Mouse (Mus musculus) neural tube, embryonic 15.5 days (tissue): ENCODE results near the gene Pidd1. TPM values are rescaled to one million over a fixed set of nuclear protein-coding genes. Genes with fewer than 3 reads are reported as not detected.
A peak's percentile ranks its signal among the peaks of the same experiment; 100 is the strongest.
"Not testable (repeated sequence)": the region's sequence is repeated elsewhere in the genome, so short reads cannot be mapped to it uniquely, and the experiment has no call there.

Experiments used
- ATAC-seq: fragments of 200-750 bp; cut with Nextera tagmentation; 2 replicates; pipeline ENCODE4 v1.8.0; 2017; ENCODE audit warnings: mild to moderate bottlenecking, moderate TSS enrichment, moderate library complexity; ENCODE audit not compliant: low FRiP score
- H3K27ac ChIP-seq: fragments of 300-500 bp; sonication (generic); replicated peaks from 2 replicates; pipeline ENCODE4 v1.5.1; 2015; ENCODE audit warnings: mild to moderate bottlenecking, inconsistent platforms
- H3K27me3 ChIP-seq: fragments of 300-500 bp; sonication (generic); replicated peaks from 2 replicates; pipeline ENCODE4 v1.6.1; 2015; ENCODE audit warnings: inconsistent platforms
- H3K36me3 ChIP-seq: fragments of 300-500 bp; sonication (generic); 2 replicates; pipeline ENCODE4 v1.6.1; 2015; ENCODE audit warnings: inconsistent platforms
- H3K4me1 ChIP-seq: fragments of 300-500 bp; sonication (generic); 2 replicates; pipeline ENCODE4 v1.6.1; 2015; ENCODE audit warnings: inconsistent platforms
- H3K4me2 ChIP-seq: fragments of 300-500 bp; sonication (generic); 2 replicates; pipeline ENCODE4 v1.6.1; 2015; ENCODE audit warnings: inconsistent platforms, mild to moderate bottlenecking, moderate library complexity
- H3K4me3 ChIP-seq: fragments of 300-500 bp; sonication (generic); replicated peaks from 2 replicates; pipeline ENCODE4 v1.5.1; 2015; ENCODE audit warnings: mild to moderate bottlenecking, inconsistent platforms
- H3K9ac ChIP-seq: fragments of 300-500 bp; sonication (generic); replicated peaks from 2 replicates; pipeline ENCODE4 v1.6.1; 2015; ENCODE audit warnings: mild to moderate bottlenecking, inconsistent platforms
- H3K9me3 ChIP-seq: fragments of 300-500 bp; sonication (generic); replicated peaks from 2 replicates; pipeline ENCODE4 v1.6.1; 2016; ENCODE audit warnings: inconsistent platforms
- WGBS: fragments of 180-500 bp; shearing (Covaris S2); methylation state at CpG from one replicate; pipeline ENCODE4 v1.1.7; 2015; ENCODE audit warnings: mixed read lengths; 5-methylcytosine and 5-hydroxymethylcytosine counted together
- polyA plus RNA-seq: library from polyadenylated mRNA; unstranded; fragments of >200 nt; fragmentation: Nextera tagmentation; extraction: Ambion mirVana; gene quantifications from 2 replicates; pipeline ENCODE4 v1.2.1, GENCODE M21; 2015

The Pidd1 gene
- polyA plus RNA-seq, 1 experiment from 2014 or later = 2.7 TPM

DNA sequence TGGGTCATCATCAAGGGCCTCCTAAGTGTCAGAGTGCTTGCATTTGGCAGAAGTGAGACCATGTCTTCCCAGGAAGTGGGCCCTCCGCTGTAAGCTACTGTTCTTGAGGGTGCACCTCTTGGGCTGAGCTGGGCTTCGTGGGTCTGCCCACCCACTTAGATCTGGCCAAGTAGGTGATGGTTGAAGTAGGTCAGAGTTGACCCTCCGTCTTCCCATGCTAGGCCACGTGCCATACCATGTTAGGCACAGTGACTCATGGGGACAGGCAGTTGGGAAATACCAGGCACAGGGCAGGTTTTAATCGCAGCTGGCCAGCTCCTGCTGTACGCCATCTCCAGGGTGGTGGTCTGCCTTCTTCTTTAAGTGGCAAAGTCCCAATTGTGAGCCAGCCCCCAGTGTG lies 12.9 kb upstream of the Pidd1 start:
- Histone ChIP-seq H3K4me2 (peak overlapping the region; percentile 86), H3K27ac (no peak overlapping the region), H3K27me3 (peaks cover 27% of the 10 kb centered on the region), H3K9ac (no peak overlapping the region), H3K36me3 (peaks cover 24% of the 10 kb centered on the region), H3K9me3 (no peaks in the 10 kb centered on the region), H3K4me3 (no peak overlapping the region), H3K4me1 (peaks cover 28% of the 10 kb centered on the region)
- no peak for ATAC-seq
- 92% methylated on average over 6 of the region's 6 CpGs for WGBS

DNA sequence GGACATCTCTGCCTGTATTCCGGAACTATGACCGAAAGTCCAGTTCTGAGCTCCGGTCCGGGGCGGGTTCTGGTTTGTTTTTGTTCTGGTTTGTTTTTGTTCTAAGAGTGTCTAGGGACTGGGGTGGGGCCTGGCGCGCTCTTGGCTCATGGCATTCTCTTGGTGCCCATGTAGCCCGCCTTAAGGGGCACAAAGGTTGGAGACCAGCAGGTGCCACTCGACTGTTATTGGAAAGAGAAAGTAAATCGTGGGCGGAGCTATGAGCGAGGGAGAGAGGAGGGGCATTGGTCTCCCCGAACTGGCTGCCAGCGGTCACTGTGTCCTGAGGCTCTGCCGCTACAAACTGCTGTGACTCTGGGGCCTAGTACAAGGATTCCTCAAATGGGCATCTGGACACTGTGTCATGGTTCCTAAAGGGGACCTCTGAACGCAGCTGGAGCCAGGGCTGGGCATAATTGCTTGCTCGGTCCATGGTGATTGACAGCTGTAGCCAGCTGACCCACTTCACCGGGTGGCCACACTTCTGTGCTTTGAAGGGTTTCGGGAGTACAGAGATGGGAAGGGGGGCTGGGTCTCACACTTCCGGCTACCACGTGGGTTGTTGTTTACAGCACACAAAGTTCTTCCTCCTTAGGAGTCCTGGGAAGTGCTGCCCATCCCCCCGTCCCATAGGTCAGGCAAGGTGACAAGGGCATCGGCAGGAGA lies 11.9 kb upstream of the Pidd1 start:
- Histone ChIP-seq H3K9ac (peak overlapping the region; percentile 62), H3K27ac (peak overlapping the region; percentile 68), H3K4me1 (peaks cover 24% of the 10 kb centered on the region), H3K36me3 (peaks cover 34% of the 10 kb centered on the region), H3K4me3 (peak overlapping the region; percentile 61), H3K4me2 (peak overlapping the region; percentile 86), H3K9me3 (no peaks in the 10 kb centered on the region), H3K27me3 (peaks cover 18% of the 10 kb centered on the region)
- under 1% methylated on average over 23 of the region's 23 CpGs for WGBS
- peak; percentile 33 for ATAC-seq

DNA sequence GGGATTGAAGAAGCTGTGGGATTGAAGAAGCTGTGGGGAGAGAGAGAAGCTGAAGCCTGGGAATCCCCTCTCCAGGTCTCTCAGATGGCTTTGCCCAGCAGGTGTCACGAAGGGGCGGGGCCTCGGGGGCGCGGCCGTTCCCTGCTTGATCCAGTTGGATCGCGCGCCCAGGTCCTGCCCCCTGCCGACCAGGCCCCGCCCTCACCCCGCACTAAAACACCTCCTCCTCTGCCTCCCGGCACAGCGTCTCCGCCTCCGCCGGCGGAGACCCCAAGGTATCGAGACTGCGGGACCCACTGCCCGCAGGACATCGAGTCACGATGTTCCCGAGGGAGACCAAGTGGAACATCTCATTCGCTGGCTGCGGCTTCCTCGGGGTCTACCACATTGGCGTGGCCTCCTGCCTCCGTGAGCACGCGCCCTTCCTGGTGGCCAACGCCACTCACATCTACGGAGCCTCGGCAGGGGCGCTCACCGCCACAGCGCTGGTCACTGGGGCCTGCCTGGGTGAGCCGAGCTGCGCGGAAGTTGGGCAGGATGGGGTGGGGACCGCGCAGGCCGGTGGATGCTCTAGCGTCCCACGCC lies 11.2 kb upstream of the Pidd1 start, which contains the start of gene Pnpla2:
Gene Pnpla2, plus strand, starts transcription at position 232 of the 585 bp plus-strand sequence.
- H3K9me3 ChIP-seq = no peaks in the 10 kb centered on the region
- peaks cover 11% of the 10 kb centered on the region for H3K27me3 ChIP-seq
- H3K4me2 ChIP-seq = peak within 1 kb of the TSS; percentile 86
- H3K4me3 ChIP-seq = peak within 1 kb of the TSS; percentile 61
- peaks cover 24% of the 10 kb centered on the region for H3K4me1 ChIP-seq
- H3K27ac ChIP-seq = peak within 1 kb of the TSS; percentile 68
- peak within 1 kb of the TSS; percentile 62 for H3K9ac ChIP-seq
- peaks cover 41% of the 10 kb centered on the region for H3K36me3 ChIP-seq
- WGBS = under 1% methylated on average over 45 of the region's 45 CpGs
- peak; percentile 77 for ATAC-seq

DNA sequence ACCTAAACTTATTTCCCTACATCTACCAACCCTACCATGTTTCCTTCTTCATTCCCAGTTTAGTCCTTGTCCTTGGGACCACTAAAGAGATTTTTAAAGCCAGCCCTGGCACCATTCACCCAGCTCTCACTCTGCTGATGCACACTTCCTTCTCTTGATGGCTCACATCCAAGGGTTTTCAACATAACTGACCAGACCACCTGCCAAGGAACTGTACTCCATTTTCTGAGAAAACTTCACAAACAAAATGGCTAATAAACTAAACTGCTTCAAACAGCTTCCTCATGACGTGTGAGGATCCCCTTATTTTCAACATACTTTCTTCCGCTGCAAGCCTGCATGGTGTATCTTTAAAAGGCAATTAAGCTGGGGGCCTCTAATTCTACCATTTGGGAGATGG lies 9.8 kb upstream of the Pidd1 start:
- Histone ChIP-seq H3K4me1 (peaks cover 30% of the 10 kb centered on the region), H3K27me3 (no peaks in the 10 kb centered on the region), H3K9ac (no peak overlapping the region), H3K4me3 (no peak overlapping the region), H3K4me2 (no peak overlapping the region), H3K9me3 (no peaks in the 10 kb centered on the region), H3K27ac (no peak overlapping the region), H3K36me3 (peaks cover 36% of the 10 kb centered on the region)
- WGBS = 76% methylated on average over 2 of the region's 2 CpGs
- ATAC-seq = no peak

DNA sequence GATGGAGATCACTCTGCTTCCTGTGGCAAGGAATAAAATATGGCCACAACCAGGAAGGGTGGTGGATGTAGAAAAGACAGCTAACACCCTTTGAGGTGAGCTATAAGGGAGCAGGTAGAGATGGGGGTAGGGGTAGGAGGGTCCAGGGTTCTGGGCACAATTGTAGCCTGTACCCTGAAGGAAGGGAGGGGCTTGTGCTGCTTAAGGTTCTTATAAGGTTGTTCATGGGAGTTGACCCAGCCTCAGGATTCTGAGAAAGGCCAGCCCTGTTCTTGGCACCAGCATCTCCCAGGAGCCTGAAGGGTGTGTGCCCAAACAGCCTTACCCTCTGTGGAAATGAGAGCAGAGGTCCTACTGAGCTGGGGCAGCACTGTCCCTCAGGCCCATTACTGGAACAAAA lies 8.1 kb upstream of the Pidd1 start:
- no peaks in the 10 kb centered on the region for H3K27me3 ChIP-seq
- H3K4me3 ChIP-seq = no peak overlapping the region
- no peak for ATAC-seq
- H3K4me1 ChIP-seq = peaks cover 36% of the 10 kb centered on the region
- peaks cover 38% of the 10 kb centered on the region for H3K36me3 ChIP-seq
- H3K9me3 ChIP-seq = no peaks in the 10 kb centered on the region
- no peak overlapping the region for H3K27ac ChIP-seq
- H3K9ac ChIP-seq = no peak overlapping the region
- no peak overlapping the region for H3K4me2 ChIP-seq

DNA sequence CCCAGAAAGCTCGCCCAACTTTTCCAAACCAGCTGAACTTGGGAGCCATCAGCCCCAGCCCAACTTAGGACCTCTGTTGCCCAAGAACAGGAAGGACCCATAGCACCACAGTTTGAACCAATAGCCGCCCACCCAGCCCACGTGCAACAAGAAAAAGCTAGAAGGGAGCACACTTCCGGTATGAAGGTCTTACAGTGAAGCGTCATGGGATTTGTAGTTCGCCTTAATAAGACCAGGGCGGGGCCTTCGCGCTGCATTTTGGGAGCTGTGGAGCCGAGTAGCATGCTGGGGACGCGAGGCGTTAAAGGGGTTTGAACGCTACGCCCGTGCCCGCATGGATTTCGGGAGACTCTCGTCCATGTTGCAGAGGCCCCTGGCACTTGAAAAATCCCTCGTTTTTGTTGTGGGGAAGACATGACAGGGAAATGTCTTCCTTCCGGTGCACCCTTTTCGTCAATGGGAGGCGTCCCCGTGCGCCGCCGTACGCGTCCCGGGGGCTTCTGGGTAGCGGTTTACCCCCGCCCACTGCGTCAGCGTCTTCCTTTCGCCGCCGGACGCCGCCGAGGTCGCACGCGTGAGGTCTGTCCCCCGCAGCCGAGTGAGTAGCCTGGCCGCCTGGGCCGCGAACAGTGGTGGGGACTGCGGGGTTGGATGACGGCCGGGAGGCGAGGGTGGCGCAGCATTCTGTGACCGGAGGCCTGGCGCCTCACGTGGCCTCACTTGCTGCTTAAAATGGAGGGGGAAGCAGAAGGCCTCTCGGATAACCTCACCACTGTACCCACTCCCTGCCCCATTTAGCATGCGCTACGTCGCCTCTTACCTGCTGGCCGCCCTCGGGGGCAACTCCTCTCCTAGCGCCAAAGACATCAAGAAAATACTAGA lies 3.5 kb upstream of the Pidd1 start, which contains the start of gene Rplp2:
Gene Rplp2, plus strand, starts transcription at position 261 of the 882 bp plus-strand sequence.
- no peaks in the 10 kb centered on the region for H3K9me3 ChIP-seq
- WGBS = under 1% methylated on average over 62 of the region's 63 CpGs
- ATAC-seq = peak; percentile 94
- H3K27ac ChIP-seq = peak within 1 kb of the TSS; percentile 96
- H3K36me3 ChIP-seq = peaks cover 34% of the 10 kb centered on the region
- peak within 1 kb of the TSS; percentile 83 for H3K9ac ChIP-seq
- H3K4me2 ChIP-seq = peak within 1 kb of the TSS; percentile 66
- peaks cover 40% of the 10 kb centered on the region for H3K4me1 ChIP-seq
- H3K4me3 ChIP-seq = peak within 1 kb of the TSS; percentile 75
- no peaks in the 10 kb centered on the region for H3K27me3 ChIP-seq

DNA sequence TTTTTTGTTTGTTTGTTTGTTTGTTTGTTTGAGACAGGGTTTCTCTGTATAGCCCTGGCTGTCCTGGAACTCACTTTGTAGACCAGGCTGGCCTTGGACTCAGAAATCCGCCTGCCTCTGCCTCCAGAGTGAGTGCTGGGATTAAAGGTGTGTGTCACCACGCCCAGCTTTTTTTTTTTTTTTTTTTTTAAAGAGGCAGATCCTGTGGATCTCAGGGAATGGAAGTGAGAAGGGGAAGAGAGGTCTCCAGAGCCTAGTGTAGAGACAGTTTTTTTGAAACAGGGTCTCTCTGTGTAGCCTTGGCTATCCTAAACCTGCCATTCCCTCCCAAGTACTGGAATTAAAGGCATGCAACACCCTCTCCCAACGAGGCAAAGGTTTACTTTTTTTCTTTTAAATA lies 2.5 kb upstream of the Pidd1 start:
- H3K4me1 ChIP-seq = peaks cover 43% of the 10 kb centered on the region
- peak overlapping the region; percentile 96; the same call in 1 of the 2 replicates for H3K27ac ChIP-seq
- H3K9me3 ChIP-seq, H3K9ac ChIP-seq, ATAC-seq, H3K27me3 ChIP-seq, H3K4me3 ChIP-seq: not testable (repeated sequence)
- WGBS = 89% methylated on average over 3 of the region's 3 CpGs
- peak overlapping the region; percentile 66 for H3K4me2 ChIP-seq
- H3K36me3 ChIP-seq = peaks cover 24% of the 10 kb centered on the region

DNA sequence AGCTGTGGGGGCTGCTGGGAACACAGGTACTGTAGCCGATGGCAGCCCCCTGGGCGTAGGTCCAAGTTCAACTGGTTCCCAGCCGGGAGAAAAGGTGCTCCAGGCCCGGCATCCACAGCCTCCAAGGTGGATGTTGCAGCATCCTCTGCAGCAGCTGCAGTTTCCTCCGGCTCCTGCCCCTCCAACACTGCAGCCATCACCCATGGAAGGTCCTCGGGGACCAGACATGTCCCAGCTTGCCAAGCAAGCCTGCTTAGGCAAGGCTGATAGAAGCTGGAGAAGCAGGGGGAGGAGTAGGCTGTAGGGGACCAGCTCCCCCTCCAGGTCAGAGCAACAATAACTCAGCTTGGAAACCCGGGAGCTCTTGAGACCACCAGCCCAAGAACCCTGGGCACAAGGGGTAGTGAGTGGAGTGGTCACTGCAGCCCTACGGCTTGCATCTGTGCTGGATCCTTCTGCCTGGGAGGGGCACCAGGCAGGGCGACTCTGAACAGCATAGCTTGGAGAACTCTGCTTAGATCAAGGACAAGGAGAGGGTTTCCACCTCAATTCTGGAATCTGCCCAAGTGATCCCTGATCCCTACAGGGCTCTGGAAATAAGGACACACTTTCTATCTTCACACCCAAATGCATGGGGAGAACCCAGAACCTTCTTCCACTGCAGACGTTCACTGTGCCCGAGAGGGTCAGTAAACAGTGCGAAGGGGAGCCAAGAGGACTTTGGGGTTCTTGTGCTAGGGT lies 574 bp downstream of the Pidd1 start:
- Histone ChIP-seq H3K4me3 (peak overlapping the region; percentile 38), H3K27me3 (no peaks in the 10 kb centered on the region), H3K27ac (no peak overlapping the region), H3K4me2 (peak overlapping the region; percentile 68), H3K36me3 (no peaks in the 10 kb centered on the region), H3K9ac (peak overlapping the region; percentile 38; the same call in 1 of the 2 replicates), H3K9me3 (no peaks in the 10 kb centered on the region), H3K4me1 (peaks cover 39% of the 10 kb centered on the region)
- WGBS = 25% methylated on average over 12 of the region's 12 CpGs
- no peak for ATAC-seq

DNA sequence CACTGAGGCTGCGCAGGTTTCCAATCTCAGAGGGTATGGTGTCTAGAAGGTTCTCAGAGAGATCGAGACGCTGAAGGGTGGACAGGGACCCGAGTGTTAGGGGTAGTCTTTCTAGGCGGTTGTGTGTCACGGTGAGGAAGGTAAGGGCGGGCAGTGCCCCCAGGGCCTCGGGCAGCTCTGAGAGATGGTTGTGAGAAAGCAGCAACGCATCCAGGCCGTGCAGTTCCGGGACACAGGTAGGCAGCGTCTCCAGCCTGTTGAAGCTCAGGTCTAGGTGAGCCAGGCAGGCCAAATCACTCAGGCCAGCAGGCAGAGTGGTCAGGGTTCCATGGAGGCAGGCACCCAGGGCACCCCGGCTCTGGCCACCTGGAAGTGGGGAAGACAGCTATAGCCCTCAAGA lies 1.6 kb downstream of the Pidd1 start:
- Histone ChIP-seq H3K27me3 (no peaks in the 10 kb centered on the region), H3K4me3 (no peak overlapping the region), H3K9ac (0 out of 2 replicates have a peak overlapping the region, but pooled peaks have one; percentile 7), H3K36me3 (no peaks in the 10 kb centered on the region), H3K27ac (no peak overlapping the region), H3K9me3 (no peaks in the 10 kb centered on the region), H3K4me1 (peaks cover 43% of the 10 kb centered on the region), H3K4me2 (peak overlapping the region; percentile 68; the same call in 1 of the 2 replicates)
- ATAC-seq = no peak
- 93% methylated on average over 13 of the region's 13 CpGs for WGBS

DNA sequence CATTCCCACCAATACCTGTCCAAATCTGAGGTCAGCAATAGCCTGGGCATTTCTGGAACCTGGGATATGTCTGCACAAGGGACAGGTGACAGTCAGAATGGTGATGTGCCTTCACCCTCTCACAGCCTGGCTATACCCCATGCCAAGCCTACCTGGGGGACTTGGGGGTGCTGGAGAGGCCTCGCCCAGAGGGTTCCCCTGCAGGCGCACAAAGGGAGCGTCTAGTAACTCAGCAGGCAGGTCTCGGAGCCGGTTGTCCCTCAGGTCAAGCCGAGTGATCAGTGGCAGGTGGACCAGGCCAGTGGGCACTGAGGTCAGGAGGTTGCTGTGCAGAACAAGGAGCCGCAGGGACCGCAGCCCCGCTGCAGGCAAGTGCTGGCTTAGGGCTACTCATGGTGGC lies 2.4 kb downstream of the Pidd1 start:
- no peak overlapping the region for H3K4me3 ChIP-seq
- no peaks in the 10 kb centered on the region for H3K9me3 ChIP-seq
- 94% methylated on average over 9 of the region's 9 CpGs for WGBS
- H3K27ac ChIP-seq = no peak overlapping the region
- ATAC-seq = no peak
- H3K4me2 ChIP-seq = no peak overlapping the region
- peaks cover 45% of the 10 kb centered on the region for H3K4me1 ChIP-seq
- no peaks in the 10 kb centered on the region for H3K36me3 ChIP-seq
- no peaks in the 10 kb centered on the region for H3K27me3 ChIP-seq
- no peak overlapping the region for H3K9ac ChIP-seq

DNA sequence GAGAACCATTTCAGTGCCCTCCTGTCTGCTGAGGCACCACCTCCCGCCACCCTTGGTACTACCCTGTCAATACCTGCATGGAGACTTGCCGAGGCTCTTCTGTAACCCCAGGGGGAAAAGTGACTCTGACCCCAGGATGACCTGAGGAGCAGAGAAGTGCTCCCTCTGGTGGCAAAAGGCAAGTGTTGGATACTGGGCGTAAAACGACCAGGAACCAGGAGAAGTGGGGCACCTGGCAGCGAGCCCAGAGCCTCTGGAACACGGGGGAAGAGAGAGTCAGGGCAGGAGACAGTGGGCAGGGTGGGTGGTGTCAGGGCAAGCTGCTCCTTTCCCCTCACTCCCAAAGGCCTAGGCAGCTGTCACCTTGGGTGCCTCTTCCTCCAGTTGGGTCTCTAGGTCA lies 3.2 kb downstream of the Pidd1 start:
- Histone ChIP-seq H3K9ac (no peak overlapping the region), H3K36me3 (no peaks in the 10 kb centered on the region), H3K4me3 (no peak overlapping the region), H3K27me3 (no peaks in the 10 kb centered on the region), H3K9me3 (no peaks in the 10 kb centered on the region), H3K4me2 (no peak overlapping the region), H3K27ac (no peak overlapping the region), H3K4me1 (peaks cover 54% of the 10 kb centered on the region)
- no peak for ATAC-seq
- WGBS = 22% methylated on average over 6 of the region's 6 CpGs
